Mouse (Mus musculus) E14TG2a.4 (cell line): ENCODE results near the gene 1700011M02Rik.
"Not testable (repeated sequence)": the region's sequence is repeated elsewhere in the genome, so short reads cannot be mapped to it uniquely, and the experiment has no call there.

Experiments
- H3K27me3 ChIP-seq: 2 replicates; pipeline ENCODE4 v1.6.1; 2014; ENCODE audit warnings: low read length, control low read depth; ENCODE audit not compliant: insufficient read depth
- H3K36me3 ChIP-seq: 2 replicates; pipeline ENCODE4 v1.6.1; 2014; ENCODE audit warnings: low read length, control low read depth; ENCODE audit not compliant: insufficient read depth
- H3K4me1 ChIP-seq: replicated peaks from 2 replicates; pipeline ENCODE4 v1.6.1; 2014; ENCODE audit warnings: low read depth, low read length, control low read depth
- H3K4me3 ChIP-seq: replicated peaks from 2 replicates; pipeline ENCODE4 v1.5.1; 2014; ENCODE audit warnings: mild to moderate bottlenecking, low read length
- H3K9me3 ChIP-seq: 2 replicates; pipeline ENCODE4 v1.6.1; 2014; ENCODE audit warnings: low read length, control low read depth
- CTCF ChIP-seq: conservative IDR thresholded peaks from 2 replicates; pipeline ENCODE4 v1.5.1; 2014; ENCODE audit warnings: low read length
- NANOG ChIP-seq: IDR thresholded peaks from 2 replicates; pipeline ENCODE4 v1.6.1; 2014; ENCODE audit warnings: borderline replicate concordance, low read length, mixed read lengths
- POU5F1 ChIP-seq: IDR thresholded peaks from 2 replicates; pipeline ENCODE4 v1.6.1; 2014; ENCODE audit warnings: low read length, borderline replicate concordance

1700011M02Rik gene

GRCm38 (mm10) chrX:102908587-102908986 is at the start of gene 1700011M02Rik, which contains the start of gene Dmrtc1a:
Gene 1700011M02Rik (plus strand): TSS chrX:102908905.
Gene Dmrtc1a (minus strand): TSS chrX:102908687.
- not testable (repeated sequence) for H3K4me1 ChIP-seq, H3K27me3 ChIP-seq, H3K36me3 ChIP-seq, H3K4me3 ChIP-seq
- H3K9me3 ChIP-seq, result peaks cover 16% of the 10 kb centered on the region

GRCm38 (mm10) chrX:102867871-102868270 is 40.8 kb upstream of the 1700011M02Rik start, which contains the start of gene 1700031F05Rik:
Gene 1700031F05Rik (minus strand): TSS chrX:102867971.
- no peak within 1 kb of the TSS for H3K4me3 ChIP-seq
- no peaks in the 10 kb centered on the region for H3K9me3 ChIP-seq
- H3K36me3 ChIP-seq, result no peaks in the 10 kb centered on the region
- no peaks in the 10 kb centered on the region for H3K4me1 ChIP-seq
- H3K27me3 ChIP-seq, result no peaks in the 10 kb centered on the region
- TF ChIP-seq NANOG (no peak), POU5F1 (no peak), CTCF (no peak)

GRCm38 (mm10) chrX:102914823-102915222 is 6.1 kb downstream of the 1700011M02Rik start:
- H3K9me3 ChIP-seq, H3K27me3 ChIP-seq, H3K36me3 ChIP-seq, H3K4me3 ChIP-seq, H3K4me1 ChIP-seq: not testable (repeated sequence)

- not testable (repeated sequence) for H3K4me1 ChIP-seq, H3K9me3 ChIP-seq
Measured at GRCm38 (mm10) chrX:102926707-102927106, 18.0 kb downstream of the 1700011M02Rik start.

GRCm38 (mm10) chrX:102928072-102928471 is 19.4 kb downstream of the 1700011M02Rik start, which contains the start of gene 1700018G05Rik:
Gene 1700018G05Rik (plus strand): TSS chrX:102928372.
- H3K4me3 ChIP-seq, H3K27me3 ChIP-seq, H3K9me3 ChIP-seq, H3K4me1 ChIP-seq, H3K36me3 ChIP-seq: not testable (repeated sequence)

More at GRCm38 (mm10) chrX:102926707-102927106, 18.0 kb downstream of the 1700011M02Rik start:
- not testable (repeated sequence) for H3K4me3 ChIP-seq, H3K27me3 ChIP-seq, H3K36me3 ChIP-seq

GRCm38 (mm10) chrX:102932992-102933570 is 24.4 kb downstream of the 1700011M02Rik start:
- no peaks in the 10 kb centered on the region for H3K36me3 ChIP-seq
- no peak for TF ChIP-seq POU5F1
- TF ChIP-seq CTCF, result no peak
- no peak for TF ChIP-seq NANOG
- peak overlapping the region; percentile 81 for H3K4me3 ChIP-seq
- H3K27me3 ChIP-seq, result peaks cover 25% of the 10 kb centered on the region
- H3K9me3 ChIP-seq, result no peaks in the 10 kb centered on the region
- H3K4me1 ChIP-seq, result peaks cover 9% of the 10 kb centered on the region; the same call in 1 of the 2 replicates

GRCm38 (mm10) chrX:102933571-102934394 is 25.1 kb downstream of the 1700011M02Rik start:
- H3K9me3 ChIP-seq, result no peaks in the 10 kb centered on the region
- peaks cover 9% of the 10 kb centered on the region; the same call in 1 of the 2 replicates for H3K4me1 ChIP-seq
- TF ChIP-seq POU5F1 (no peak), CTCF (no peak), NANOG (no peak)

GRCm38 (mm10) chrX:102934395-102934764 is 25.7 kb downstream of the 1700011M02Rik start:
- TF ChIP-seq CTCF (no peak), POU5F1 (no peak), NANOG (no peak)
- H3K4me1 ChIP-seq, result peaks cover 9% of the 10 kb centered on the region; the same call in 1 of the 2 replicates
- no peaks in the 10 kb centered on the region for H3K9me3 ChIP-seq
- H3K27me3 ChIP-seq, result peaks cover 25% of the 10 kb centered on the region
- peak overlapping the region; percentile 81; the same call in 1 of the 2 replicates for H3K4me3 ChIP-seq
- no peaks in the 10 kb centered on the region for H3K36me3 ChIP-seq

More at GRCm38 (mm10) chrX:102933571-102934394, 25.1 kb downstream of the 1700011M02Rik start:
- Histone ChIP-seq H3K36me3 (no peaks in the 10 kb centered on the region), H3K4me3 (peak overlapping the region; percentile 81), H3K27me3 (peaks cover 25% of the 10 kb centered on the region)

GRCm38 (mm10) chrX:102936743-102937142 is 28.0 kb downstream of the 1700011M02Rik start:
- Histone ChIP-seq H3K36me3 (no peaks in the 10 kb centered on the region), H3K4me1 (peaks cover 9% of the 10 kb centered on the region; the same call in 1 of the 2 replicates), H3K27me3 (peaks cover 25% of the 10 kb centered on the region), H3K4me3 (no peak overlapping the region), H3K9me3 (no peaks in the 10 kb centered on the region)
- no peak for TF ChIP-seq CTCF
- TF ChIP-seq POU5F1, result no peak
- TF ChIP-seq NANOG, result no peak

GRCm38 (mm10) chrX:102950136-102950535 is 41.4 kb downstream of the 1700011M02Rik start:
- H3K4me3 ChIP-seq, H3K4me1 ChIP-seq, H3K27me3 ChIP-seq, H3K9me3 ChIP-seq, H3K36me3 ChIP-seq: not testable (repeated sequence)
